Mouse (Mus musculus) lung, adult 18-20 months (tissue): ENCODE measurements at regions not wholly inside any gene's neighbourhood (a gene's known extent, or its start where the extent isn't known, plus 50 kb on each side); places are given as distances from the start of the nearest gene placed in this dataset.

Experiments
- DNase-seq, 2 experiments: peaks; one replicate each; pipeline ENCODE4 v3.0.0; 2022; ENCODE audit warnings: mixed read lengths in 2 of 2

DNA sequence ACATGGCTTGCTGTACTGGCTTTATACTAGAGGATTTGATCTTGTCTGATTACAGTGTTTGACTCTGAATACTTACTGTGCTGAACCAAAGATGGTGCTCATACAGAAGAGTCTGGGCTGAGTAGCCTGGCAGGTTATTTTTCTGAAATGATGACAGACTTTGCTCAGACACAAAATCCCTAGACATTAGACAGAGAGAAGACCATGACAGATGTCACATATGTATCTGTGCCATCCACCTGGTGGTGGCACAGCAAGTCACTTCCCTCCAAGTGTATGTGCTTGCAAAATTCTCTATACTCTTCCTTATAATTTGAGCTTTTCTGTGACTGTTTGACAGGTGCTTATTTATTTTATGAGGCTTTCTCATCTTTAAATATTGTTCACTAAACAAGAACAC lies 80.7 kb downstream of the Gm7361 start:
- no peak for DNase-seq

DNA sequence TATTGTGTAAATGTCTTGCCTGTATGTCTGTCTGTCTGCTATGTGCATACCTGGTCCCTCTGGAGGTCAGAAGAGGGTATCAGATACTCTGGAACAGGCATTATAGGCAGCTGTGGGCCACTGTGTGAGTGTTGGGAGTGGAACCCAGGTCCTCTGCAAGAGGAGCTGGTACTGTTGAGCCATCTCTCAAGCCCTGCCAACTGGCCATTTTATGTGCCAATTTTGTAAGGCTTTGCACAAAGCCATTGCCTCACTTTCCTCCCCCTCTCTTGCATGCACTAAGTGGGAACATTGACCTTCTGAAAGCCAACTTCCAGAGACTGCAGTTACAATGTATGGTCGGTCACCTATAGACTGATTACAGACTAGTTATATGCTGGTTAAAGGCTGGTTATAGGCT lies 81.8 kb downstream of the Gm7361 start:
- no peak for DNase-seq

DNA sequence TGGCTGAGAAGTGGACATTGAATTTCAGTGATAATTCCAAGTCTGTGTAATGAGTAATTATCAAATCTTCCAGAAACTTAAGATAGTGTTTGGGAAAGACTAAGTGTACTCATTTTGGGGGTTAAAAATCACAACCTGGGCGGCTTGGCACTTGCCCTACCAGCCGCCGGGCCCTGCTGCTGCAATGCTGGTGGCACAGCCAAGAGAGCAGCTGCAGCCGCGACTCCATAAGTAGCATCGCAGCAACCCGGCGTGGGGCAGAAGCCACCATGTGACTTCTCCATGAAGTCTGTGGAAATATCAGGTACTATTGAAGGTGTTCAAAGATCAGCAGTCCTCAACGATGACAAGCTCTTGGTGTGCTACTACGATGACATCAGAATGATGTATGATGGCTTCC lies 97.7 kb downstream of the Gm7361 start:
- no peak for DNase-seq

DNA sequence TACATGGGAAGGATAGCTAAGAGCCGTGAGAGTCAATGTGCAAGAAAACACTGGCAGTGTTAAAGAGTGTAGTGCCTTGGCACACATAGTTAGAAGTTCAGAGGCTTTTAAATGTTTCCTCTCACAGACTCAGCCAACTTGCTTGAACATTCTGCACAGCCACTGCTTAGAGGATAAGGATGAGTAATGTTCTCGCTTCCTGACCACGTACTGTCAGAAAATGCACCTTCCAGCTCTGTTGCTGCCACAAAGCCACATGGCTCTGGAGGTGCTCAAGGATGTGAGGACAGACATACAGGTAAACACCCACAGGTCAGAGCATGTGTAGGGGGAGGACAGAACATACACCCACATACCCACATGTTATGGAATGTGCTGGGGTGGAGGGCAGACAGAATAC lies 101.6 kb downstream of the Gm7361 start:
- DNase-seq: no peak

DNA sequence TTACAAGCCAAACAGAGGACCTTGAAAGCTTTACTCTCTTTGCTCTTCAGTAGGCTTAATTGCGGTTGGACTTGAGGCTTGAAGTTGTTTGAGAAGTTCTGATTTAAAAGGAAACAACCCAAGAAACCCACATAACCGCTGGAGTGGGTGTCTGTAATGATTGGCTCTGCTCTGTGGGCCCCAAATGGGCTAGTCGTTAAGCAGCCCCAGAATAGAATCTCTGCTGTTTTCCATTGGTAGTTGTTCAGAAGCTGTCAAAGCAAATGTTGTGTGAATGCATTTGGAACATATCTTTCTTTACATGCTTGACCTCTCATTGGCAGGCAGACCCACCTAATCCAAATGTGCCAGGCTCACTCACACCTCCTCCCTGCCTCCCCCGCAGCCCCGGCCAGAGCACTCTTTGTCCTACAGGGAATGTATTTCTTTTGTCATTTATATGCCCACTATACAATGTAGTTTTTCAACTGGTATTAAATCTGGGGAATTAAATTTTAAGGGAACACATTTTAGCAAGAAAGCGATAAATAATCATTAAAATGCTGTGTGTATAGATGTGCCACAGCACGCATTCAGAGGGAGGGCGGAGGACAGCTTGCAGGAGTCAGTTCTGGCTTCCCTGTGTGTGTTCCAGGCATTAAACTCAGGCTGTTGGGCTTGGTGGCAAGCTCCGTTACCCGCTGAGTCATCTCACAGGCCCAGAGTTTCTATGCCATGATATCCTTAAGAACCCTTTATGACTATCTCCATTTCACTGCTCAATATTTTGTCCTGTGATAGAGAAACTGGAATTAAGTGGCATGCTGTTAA lies 116.9 kb downstream of the Gm7361 start:
- no peak for DNase-seq

DNA sequence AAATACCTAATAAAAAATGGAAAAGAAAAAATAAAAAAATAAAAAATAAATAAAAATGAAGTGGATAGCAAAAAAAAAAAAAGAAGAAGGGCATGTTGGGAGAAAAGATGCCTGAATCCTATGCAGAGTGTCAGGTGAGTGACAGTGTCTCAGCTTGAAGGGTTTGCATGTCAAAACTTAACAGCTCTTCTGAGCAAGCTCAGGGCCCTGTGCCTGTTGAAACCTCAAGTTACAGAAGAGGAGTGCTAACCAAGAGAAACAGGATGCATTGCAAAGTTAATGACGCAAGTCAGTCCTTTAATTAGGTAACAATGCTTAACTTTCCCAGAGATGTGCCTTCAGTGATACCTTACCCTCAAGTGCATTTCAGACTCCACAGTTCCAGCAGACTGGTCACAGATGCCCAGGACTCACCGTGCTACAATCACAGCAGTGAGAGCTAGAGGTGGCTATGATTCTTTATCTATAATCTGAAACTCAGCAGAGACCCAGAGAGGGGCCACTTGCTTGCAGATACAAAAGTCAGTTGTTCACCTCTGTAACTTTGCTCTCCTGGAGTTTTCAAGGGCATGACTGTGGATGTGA lies 149.7 kb downstream of the Gm7361 start:
- no peak for DNase-seq

DNA sequence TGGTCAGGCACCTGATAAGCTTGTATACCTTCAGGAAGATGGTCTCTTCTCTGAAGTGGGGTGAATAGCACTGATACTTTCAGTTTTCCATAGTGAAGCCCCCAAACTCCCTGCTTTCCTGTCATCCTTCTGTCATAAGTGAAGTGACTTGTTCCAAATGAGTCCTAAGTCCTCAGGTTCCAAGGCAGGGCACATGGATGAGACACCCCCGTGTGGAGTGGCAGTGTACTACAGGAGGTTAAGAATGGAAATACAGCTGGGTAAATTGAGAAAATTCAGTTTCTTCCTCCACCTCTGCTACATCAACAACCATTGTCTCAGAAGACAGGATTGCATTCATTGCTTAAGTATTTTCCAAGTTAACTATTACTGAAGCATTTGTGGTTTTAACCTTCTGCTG lies 155.7 kb downstream of the Gm7361 start:
- DNase-seq: no peak

DNA sequence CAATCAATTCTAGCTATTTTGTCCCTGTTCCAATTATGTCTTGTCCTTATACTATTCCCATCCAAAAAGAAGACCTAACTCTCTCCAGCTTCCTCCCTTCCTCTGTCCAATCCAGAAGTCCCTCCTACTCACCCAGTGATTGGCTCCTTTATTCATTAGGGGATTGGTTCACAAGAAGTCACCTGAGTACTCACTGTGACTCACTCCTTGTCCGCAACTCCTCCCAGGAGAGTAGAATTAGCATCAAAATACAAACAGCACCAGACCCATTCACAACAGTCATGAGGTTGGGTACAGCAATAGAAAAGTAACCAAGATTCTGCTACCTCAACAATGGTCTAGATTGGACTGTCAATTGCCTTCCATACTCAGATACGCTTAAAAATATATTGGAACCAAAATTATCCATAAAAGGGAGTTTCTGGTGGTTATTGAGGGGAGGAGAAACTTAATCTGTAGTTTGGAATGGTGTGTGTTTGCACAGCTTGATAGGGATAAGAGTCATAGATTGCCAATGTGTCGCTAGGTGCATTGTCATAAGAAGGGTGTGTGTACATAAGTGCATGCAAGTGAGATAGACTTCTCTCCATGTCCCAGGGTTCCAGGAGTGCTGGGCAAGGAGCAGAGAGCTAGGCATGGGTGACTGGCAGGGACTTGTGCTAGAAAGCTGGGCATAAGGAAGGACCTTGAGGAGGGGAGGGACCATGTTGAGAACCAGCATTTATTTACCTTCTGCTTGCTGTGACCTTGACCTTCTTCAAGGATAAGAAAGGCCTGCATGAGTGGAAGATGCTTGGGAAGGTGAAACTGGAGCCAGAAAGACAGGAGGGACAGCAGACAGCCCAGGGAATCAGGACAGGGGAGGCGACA lies 187.1 kb downstream of the Gm7361 start:
- no peak for DNase-seq

DNA sequence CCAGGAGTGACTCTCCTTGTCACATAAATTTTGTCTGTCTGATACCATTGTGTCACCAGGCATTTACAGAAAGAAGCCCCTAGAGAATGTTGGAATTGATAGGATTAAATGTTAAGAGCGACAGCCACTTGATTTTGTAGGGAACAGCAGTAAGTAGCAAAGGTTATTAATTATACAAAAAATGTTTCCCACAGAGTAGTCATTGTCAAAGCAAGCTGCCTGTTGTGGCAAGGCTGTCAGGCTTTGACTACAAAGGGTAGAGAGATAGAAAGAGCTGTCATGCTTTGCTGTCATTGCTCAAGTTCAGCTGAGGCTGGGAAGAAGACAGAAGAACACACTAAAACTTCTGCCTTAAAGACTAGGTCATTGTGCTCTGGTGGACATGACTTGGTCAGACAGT lies 193.8 kb downstream of the Gm7361 start:
- no peak for DNase-seq

DNA sequence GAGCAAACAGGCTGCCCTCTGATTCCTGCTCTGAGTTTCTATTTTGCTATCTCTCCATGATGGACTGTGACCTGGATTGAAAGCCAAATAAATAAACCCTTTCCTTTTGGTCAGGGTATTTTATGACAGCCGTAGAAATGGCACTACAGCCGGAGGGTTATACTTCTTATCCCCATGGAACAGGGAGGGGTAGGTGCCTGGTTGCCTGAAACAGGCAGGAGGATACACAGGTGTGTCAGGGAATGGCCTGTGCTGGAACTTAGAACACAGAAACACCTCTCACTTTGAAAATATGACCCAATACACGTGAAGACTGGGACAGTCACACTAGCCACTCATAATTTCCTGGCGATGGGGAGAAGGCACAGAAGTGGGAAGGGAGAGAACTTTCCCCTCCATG lies 200.1 kb downstream of the Gm7361 start:
- no peak for DNase-seq

DNA sequence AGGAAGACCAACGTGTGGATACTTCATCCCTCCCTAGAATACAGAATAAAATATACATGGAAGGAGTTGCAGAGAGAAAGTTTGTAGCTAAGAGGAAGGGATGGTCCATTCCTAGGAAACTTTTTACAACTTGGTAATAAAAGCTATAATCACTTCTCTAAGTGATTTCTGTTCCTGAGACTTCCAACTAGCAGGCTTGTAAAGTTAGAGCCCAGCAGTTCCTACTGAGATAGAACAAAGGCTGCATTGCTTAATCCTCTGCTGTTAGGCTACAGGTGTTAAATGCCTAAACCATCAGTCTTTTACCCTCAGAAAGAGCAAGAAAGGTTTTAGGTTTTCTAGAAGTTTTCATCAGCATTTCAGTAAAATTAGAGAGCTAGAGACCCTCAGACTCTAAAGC lies 209.2 kb downstream of the Gm7361 start:
- no peak for DNase-seq

DNA sequence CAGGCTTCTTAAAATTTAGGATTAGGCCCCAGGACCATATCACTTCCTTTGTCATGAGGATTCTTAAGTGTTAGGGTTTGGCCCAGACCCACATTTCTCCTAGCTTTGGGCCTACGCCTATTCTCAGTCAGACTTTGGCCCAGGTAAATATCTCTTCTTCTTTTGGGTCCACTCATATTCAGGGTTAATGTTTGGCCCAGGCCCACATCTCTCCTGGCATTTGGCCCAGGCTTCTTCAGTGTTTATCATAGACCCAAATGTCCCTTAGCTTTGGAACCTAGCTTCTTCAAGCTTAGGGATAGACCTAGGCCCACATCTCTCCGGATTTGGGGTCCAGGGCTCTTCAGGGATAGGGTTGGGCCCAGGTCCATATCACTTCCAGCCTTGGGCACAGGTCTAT lies 228.2 kb downstream of the Gm7361 start:
- no peak for DNase-seq

DNA sequence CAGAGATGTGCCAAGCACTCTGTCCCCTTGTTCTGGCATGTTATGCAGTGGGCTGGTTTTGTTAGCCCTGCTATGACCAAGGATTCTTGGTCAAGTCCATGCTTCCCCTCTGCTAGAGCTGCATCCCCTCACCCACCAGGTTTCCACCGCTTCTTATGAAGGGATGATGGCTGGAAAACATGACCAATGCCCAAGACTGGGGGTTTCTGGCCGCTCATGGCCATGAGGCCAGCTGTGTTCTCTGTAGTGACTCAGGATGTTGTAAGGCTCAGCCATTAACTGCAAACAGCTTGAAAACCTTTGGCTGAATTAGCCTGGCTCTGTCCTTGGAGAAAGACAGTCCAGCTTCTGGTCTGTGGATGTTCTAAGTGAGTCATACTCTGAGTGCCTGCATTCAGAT lies 236.5 kb downstream of the Gm7361 start:
- DNase-seq: no peak

DNA sequence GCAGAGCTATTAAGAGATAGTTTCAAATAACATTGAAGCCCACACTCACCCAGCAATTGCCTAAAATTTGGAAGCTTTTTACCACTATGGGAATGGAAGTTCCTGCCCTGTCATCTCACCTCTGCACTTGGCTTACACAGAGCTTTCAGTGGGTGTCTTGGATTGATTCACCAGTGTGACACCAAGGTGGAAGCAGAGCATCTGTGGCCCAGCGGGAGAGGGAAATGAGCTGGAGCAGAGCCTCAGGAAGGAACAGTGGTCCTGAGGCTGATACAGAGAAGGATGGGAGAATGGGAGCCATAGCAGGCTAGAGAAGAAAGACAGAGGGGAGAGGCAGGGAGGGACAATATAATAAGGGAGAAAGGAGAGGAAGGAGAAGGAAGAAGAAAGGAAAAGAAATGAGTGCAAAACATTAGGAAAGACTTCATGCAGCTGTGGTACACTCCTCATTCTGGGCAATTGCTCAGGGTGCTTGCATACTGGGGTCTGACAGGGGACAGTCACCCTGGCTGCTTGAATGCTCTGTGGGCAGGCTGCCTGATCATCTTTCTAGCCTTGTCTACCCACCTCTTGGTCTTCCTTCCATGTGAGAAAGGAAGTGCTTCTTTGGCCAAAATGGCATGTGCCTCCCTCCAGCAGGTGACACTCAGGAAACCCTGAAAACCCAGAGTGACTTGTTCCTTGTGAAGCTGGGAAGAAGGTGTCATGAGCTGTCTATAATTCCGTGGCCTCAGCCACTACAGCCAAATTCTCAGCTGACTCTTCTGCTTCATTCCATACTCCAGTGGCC lies 240.3 kb downstream of the Gm7361 start:
- DNase-seq: no peak

DNA sequence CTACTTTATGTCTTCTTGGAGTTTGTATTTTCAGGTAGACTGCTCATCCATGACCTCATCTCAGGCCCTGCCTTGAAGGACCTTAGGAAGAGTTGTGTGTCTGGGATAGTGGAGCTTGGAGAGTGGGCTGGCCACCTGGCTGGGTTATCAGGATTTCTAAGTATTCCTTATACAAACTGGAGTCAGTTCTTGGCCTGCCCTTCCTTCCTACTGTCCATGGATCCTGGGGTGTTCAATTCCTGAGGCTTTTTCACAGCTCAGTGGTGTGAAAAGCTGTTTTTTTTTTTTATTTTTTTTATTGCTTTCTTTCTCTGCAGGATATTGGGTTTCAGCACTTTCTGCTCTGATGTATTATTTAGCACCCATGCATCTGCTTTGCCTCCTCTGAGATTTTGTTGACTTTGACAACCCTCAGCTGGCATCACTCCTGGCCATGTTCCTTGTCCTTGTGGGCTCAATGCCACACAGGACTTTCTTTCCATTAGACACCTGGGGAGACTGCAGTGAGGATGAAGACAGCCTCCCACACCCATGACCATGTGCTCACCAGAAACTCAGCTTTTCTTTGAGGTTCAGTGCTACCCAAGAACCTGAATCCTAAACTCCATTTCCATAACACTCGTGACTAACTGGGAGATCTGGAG lies 252.2 kb downstream of the Gm7361 start:
- no peak for DNase-seq

DNA sequence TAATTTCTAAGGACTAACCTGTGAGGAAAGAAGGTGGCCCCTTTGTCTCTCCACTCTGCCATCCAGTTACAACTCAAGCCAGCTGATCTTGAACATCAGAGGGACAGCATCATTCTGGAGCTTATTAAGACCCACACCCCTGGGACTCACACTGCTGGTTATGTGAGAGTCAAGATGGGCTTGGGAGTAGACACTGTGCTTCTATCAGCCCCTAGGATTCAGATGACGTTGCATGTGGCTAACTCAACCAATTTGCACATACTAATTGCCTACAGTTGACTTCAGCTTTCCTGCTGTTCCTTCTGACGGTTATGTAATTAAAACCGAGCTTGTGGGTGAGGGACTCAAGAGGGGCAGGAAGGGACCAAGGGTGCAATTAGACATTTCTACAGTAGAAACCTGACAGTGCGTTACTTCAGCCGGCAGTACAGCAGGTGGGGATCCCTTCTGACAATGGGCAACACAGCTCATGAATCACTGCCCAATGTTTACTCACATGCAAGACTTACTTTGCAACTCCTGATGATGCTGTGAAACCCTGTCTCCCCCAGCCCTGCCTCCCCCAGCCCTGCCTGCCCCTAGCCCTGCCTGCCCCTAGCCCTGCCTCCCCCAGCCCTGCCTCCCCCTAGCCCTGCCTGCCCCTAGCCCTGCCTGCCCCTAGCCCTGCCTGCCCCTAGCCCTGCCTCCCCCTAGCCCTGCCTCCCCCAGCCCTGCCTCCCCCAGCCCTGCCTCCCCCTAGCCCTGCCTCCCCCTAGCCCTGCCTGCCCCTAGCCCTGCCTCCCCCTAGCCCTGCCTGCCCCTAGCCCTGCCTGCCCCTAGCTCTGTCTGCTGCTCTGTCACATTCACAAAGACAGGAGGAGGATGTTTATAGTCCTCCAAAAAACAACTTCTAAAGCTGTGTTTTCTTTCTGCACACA lies 255.8 kb downstream of the Gm7361 start:
- DNase-seq: peak in 1 of 2 experiments; percentile 19

DNA sequence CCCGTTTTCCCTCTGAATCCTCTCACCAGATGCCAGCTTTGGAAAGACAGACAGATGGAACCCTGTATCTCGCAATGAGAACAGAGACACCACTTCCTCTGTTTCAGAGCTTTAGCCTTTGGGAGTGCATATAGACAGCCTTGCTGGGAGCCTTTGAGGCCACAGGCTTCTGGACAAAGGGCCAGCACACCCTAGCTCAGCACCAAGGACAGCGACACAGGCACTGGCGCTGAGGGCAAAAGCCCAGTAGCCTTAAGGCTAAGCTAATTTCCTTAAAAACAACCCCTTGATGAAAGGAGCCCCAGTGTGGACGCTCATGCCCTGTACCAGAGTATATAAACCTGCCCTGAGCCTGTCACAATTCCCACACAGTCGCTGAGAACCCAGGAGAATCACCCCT lies 278.1 kb downstream of the Gm7361 start:
- no peak for DNase-seq

DNA sequence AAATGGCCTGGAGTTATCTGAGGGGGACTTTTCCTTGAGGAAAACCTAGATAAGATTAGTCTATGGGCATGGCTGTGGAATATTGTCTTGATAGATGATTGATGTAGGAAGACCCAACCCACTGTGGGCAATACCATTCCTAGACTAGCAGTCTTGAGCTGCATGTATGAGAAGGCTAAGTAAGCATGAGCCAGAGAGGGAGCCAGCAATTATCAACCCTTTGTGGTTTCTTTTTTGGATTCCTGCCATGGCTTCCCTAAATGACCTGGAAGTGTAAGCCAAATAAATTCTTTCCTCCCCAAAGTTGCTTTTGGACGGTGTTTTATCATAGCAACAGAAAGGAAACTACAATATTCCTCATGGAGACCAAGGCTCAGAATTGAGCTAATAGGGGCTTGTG lies 253.7 kb upstream of the Dpp6 start:
- DNase-seq: no peak

DNA sequence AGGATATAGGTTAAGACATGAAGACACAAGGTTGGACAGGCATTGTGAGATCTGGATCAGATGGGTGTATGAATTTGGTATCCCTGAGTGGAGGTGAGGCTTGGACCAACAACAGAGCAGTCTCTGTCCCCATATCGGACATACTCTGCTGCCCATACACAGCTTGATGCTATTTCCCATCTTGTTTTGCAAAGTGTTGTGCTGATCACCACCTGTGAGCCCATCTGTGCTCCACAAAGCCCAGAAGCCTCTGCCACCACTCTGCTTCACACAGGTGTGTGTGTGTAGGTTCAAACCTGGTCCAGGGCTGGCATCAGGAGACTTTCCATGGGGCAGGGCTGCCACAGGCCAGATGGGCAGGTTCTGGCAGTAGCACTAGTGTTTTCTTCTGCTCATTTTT lies 252.9 kb upstream of the Dpp6 start:
- DNase-seq: no peak

DNA sequence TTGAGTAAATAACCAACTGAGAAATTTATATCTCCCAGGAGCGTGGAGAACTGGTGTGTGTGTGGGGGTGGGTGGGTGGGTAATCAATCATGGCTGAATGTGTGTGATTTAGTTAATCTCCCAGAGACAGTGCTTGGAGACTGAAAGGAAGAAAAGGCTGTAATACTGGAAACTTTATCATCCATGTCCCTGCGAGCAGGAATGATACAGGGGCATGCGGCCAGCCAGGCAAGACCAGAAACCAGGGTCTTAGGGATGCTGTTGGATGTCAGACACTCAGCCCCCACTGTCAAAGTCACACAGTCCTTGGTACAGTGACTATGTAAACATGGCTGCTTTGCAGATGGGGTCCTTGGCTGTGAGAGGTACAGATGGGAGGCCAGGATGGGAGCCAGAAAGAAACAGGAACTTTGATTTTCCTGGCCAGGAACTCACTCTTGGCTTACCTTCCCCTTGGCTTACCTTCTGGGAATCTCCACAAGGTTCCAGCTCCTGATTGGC lies 244.3 kb upstream of the Dpp6 start:
- DNase-seq: no peak

DNA sequence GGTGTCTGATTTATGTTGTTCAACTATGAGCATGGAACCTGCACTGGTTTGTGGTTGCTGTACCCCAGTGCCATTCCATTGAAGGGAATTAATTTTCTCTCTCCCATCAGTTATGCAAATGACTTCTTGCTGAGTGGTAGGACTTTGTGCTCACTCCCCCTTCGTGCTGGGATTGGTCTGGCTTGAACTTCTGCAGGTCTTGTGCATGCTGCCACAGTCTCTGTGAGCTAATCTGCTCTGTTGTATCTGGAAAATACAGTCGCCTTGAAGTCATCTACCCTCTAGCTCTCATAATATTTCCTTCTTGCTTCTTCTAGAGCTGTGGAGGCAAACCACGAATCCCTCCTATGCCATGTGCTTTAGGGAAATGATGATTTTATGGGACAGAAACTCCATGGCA lies 243.6 kb upstream of the Dpp6 start:
- DNase-seq: no peak
